Mouse (Mus musculus): Measurements from ENCODE around the gene Ap5z1. TPM values are rescaled to one million over a fixed set of nuclear protein-coding genes. Genes with fewer than 3 reads are reported as not detected.

Ap5z1 gene
- total RNA-seq, 1 experiment from 2014 or later, result 6.9 TPM

DNA sequence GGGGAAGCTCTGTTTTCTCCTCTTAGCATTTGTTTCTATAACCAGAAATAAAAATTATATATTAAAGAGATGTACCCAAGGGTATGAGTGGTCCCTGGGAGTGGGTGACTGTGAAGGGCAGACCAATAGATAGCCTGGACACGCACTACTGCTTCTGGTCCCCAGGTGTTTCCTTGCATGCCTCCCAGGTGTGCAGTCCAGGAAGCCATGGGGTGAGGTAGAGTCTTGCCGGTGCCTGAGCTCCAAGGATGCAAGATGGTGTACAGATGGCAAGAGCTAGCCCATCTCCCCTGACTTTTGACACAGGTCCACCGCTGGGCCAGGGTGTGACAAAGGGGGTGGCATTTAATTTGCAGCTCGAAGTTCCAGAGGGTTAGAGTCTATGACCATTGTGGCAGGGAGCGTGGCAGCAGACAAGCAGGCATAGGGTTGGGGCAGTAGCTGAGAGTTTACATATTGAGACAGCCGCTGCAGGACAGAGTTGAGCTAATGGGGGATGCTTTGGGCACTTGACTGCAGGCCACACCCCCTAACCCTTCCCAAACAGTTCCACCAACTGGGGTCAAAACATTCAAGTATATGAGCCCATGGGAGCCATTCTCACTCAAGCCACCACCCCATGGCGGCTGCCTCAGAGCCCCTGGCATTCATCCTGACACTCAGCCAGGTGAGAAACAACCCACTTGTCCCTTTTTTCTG, 1.7 kb upstream of the Ap5z1 start:
- ATAC-seq (replicated peaks; ENCODE audit: insufficient number of reproducible peaks, low FRiP score, low TSS enrichment, poor library complexity, severe bottlenecking), result no peak

GRCm38 (mm10) chr5:142462641-142462948, 1.1 kb upstream of the Ap5z1 start:
- ATAC-seq (replicated peaks; ENCODE audit: insufficient number of reproducible peaks, low FRiP score, low TSS enrichment, poor library complexity, severe bottlenecking), result no peak

DNA sequence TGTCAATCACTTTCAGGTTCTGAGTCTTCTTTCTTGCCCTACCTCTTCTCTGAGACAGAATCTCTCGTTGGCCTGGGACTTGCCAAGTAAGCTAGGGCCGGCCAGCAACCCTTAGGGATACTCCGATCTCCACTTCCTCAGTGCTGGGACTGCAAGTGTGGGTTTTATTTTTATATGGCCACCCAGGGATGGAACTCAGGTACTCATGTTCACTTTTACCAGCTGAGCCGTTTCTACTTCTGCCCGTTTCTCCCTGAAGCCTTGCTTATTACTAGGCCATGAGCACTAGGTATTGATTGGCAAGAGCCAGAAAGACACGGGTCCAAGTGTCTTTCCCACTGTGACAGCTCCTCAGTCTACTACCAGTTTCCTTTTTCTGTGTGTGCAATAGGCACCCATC, 733 bp upstream of the Ap5z1 start:
- no peak for ATAC-seq (replicated peaks; ENCODE audit: insufficient number of reproducible peaks, low FRiP score, low TSS enrichment, poor library complexity, severe bottlenecking)

GRCm38 (mm10) chr5:142468375-142468774, 4.6 kb downstream of the Ap5z1 start:
- ATAC-seq (replicated peaks; ENCODE audit: insufficient number of reproducible peaks, low FRiP score, low TSS enrichment, poor library complexity, severe bottlenecking), result no peak

DNA sequence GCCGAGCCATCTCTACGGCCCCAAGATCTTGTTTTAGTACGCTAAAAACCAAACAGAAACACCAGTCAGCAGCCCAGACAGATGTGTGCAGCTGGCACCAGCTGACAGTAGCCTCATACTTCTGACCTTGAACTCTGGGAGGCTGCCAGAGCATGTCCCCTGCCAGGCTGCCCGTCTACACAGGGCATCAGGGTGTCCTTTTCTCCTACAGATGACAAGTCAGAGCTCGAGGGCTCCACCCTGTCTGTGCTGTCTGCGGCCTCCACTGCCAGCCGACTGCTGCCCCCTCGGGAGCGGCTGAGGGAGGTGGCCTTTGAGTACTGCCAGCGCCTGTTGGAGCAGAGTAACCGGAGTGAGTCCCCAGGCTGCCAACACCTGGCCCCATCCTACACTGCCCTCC, 6.1 kb downstream of the Ap5z1 start:
- ATAC-seq (replicated peaks; ENCODE audit: insufficient number of reproducible peaks, low FRiP score, low TSS enrichment, poor library complexity, severe bottlenecking), result no peak

- no peak for ATAC-seq (replicated peaks; ENCODE audit: insufficient number of reproducible peaks, low FRiP score, low TSS enrichment, poor library complexity, severe bottlenecking)
These were observed 10.0 kb downstream of the Ap5z1 start for GRCm38 (mm10) chr5:142473696-142474095.

GRCm38 (mm10) chr5:142475669-142476068, 11.9 kb downstream of the Ap5z1 start:
- ATAC-seq (replicated peaks; ENCODE audit: insufficient number of reproducible peaks, low FRiP score, low TSS enrichment, poor library complexity, severe bottlenecking), result no peak

- no peak for ATAC-seq (replicated peaks; ENCODE audit: insufficient number of reproducible peaks, low FRiP score, low TSS enrichment, poor library complexity, severe bottlenecking)
These were observed 13.6 kb downstream of the Ap5z1 start for GRCm38 (mm10) chr5:142477346-142477745.

DNA sequence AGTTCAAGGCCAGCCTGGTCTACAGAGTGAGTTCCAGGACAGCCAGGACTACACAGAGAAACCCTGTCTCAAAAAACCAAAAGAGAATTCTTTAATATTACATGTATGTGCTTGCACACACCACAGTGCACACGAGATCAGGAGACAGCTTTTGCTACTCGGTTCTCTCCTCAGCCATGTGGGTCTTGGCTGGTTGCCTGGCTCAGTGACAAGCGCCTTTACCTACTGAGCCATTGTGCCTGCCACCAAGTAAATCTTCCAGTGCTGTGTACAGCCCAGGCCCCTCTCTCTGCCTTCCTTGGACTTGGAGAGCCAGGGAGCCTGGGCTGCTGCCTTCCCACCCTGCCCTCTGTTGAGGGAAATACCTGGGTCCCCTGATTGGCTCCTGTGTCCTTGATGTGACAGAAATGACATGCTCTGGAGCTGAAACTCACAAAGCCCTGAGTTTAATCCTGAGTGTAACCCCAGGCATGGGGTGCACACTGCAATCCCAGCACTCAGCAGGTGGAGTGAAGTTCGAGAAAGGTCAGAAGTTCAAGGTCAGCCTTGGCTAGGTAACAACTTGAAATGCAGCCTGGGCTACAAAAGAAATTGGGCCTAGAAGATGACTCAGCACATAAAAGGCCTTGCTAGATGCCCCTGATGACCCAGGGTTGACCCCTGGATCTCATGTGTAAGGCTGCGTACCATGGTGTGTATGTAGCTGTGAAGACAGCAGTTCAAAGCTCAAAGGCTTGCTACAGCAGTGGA, 14.3 kb downstream of the Ap5z1 start:
- ATAC-seq (replicated peaks; ENCODE audit: insufficient number of reproducible peaks, low FRiP score, low TSS enrichment, poor library complexity, severe bottlenecking), result no peak

GRCm38 (mm10) chr5:142478829-142479435, 15.2 kb downstream of the Ap5z1 start:
- ATAC-seq (replicated peaks; ENCODE audit: insufficient number of reproducible peaks, low FRiP score, low TSS enrichment, poor library complexity, severe bottlenecking), result peak; percentile 65

GRCm38 (mm10) chr5:142482512-142482911, 18.8 kb downstream of the Ap5z1 start:
- no peak for ATAC-seq (replicated peaks; ENCODE audit: insufficient number of reproducible peaks, low FRiP score, low TSS enrichment, poor library complexity, severe bottlenecking)

DNA sequence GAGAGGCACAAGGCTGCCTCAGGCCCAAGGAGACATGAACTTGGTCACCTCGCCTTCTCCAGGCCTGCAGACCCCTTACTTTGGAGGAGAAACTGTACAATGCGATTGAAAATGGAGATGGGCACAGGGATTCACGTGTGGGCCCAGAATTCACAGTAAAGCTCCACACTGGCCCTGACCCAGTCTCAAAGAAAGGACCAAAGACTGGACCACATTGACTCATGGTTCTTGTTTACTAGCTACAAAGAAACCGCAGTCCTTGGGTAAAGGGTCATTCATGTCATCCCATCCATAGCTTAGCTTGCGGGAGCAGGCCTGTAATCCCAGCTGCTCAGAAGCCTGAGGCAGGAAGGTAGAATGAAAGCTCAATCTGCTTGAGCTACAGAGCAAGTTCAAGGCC, 19.8 kb downstream of the Ap5z1 start:
- ATAC-seq (replicated peaks; ENCODE audit: insufficient number of reproducible peaks, low FRiP score, low TSS enrichment, poor library complexity, severe bottlenecking), result no peak

GRCm38 (mm10) chr5:142486654-142487053, 22.9 kb downstream of the Ap5z1 start:
- ATAC-seq (replicated peaks; ENCODE audit: insufficient number of reproducible peaks, low FRiP score, low TSS enrichment, poor library complexity, severe bottlenecking), result no peak

- no peak for ATAC-seq (replicated peaks; ENCODE audit: insufficient number of reproducible peaks, low FRiP score, low TSS enrichment, poor library complexity, severe bottlenecking)
These were observed 26.4 kb downstream of the Ap5z1 start for GRCm38 (mm10) chr5:142489955-142490707.

DNA sequence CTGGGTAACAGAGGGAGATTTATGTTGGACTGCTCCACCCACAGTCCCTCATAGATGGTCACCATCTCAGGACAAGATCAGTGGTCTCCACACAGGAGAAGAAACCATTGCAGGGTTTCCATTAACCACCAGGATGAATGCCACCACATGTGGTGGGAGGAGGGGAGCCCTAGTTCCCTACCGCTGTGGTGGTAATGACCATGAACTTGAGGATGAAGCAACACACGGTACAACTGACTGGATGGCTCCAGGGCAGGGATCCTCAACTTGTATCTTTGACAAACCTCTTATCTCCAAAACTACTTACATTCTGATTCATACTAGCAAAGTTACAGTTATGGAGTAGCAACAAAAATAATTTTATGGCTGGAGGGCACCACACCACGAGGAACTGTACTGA, 29.6 kb downstream of the Ap5z1 start:
- no peak for ATAC-seq (replicated peaks; ENCODE audit: insufficient number of reproducible peaks, low FRiP score, low TSS enrichment, poor library complexity, severe bottlenecking)

DNA sequence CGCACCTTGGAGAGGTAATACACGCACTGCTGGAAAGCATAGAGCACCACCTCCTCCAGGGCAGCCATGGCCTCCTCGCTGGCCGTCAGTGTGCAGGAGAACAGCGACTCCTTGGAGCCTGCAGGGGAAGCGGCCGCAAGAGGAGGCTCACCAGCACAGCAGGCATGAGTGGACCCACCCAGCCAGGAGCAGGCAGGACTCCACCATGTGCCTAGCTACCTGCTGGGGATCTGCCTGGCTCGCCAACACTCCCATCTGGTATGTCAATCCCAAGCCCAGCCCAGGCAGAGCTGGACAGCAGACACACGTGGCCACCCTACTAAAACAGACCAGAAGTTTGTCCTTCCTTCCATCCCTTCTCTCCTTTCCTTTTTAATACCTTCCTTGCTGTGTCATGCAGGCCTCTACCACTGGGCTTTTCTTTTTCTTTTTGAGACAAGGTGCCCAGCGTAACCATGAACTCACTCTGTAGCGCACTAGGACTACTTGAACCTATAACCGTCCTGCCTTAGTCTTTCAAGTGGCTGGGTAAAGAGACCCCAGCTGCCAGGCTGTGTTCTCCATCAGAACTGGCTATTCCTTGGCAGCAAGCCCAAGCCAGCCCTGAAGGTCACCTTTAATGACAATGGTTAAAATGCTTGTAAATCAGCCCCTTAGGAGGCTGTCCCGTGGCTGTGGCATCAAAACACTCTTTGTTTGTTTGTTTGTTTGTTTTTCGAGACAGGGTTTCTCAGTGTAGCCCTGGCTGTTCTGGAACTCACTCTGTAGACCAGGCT, 31.8 kb downstream of the Ap5z1 start:
- no peak for ATAC-seq (replicated peaks; ENCODE audit: insufficient number of reproducible peaks, low FRiP score, low TSS enrichment, poor library complexity, severe bottlenecking)

DNA sequence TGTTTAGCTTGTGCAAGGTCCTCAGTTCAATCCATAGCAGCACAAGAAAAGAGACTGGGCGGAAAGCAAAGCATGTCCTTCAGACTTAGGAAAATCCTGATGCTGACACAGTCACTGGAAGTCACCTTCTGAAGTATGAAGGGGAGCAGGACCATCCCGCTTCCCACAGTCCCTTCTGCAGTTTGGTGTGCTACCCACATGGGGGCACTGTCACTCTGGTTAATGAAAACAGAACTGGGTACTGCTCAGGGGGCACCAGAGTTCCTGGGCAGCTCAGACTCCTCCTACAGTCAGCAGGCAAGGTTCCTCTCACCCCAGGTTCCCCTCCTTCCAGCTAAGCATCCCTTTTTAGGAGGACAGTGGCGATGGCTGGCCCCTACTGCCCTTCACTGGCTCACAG, 35.2 kb downstream of the Ap5z1 start:
- no peak for ATAC-seq (replicated peaks; ENCODE audit: insufficient number of reproducible peaks, low FRiP score, low TSS enrichment, poor library complexity, severe bottlenecking)

GRCm38 (mm10) chr5:142500918-142501317, 37.2 kb downstream of the Ap5z1 start:
- ATAC-seq (replicated peaks; ENCODE audit: insufficient number of reproducible peaks, low FRiP score, low TSS enrichment, poor library complexity, severe bottlenecking), result no peak

DNA sequence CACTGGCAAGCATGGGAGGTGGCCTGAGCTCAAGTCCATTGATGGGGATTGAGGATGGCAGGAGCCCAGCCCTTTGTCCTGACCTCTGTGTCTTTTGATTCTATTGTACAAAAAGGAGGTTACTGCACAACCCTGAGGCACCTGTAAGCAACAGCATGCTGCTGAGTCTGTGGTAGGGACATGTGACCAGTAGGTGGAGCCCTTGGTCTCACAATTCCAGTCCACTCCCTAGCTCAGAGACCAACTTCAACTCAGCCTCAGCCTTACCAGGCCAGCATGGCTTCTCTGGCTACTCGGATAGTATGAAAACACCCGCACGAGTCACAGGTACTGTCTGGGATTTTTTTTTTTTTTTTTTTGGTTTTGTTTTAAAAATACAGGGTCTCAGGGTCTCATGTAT, 38.7 kb downstream of the Ap5z1 start:
- ATAC-seq (replicated peaks; ENCODE audit: insufficient number of reproducible peaks, low FRiP score, low TSS enrichment, poor library complexity, severe bottlenecking), result 0 out of 2 replicates have a peak, but pooled peaks have one; percentile 25
